Mouse (Mus musculus): ENCODE results near the gene Ncmap. TPM values are rescaled to one million over a fixed set of nuclear protein-coding genes. Genes with fewer than 3 reads are reported as not detected.
A peak's percentile ranks its signal among the peaks of the same experiment; 100 is the strongest.
"Not testable (repeated sequence)": the region's sequence is repeated elsewhere in the genome, so short reads cannot be mapped to it uniquely, and the experiment has no call there.

Gene Ncmap
- polyA plus RNA-seq, 1 experiment from 2014 or later, result not detected

DNA sequence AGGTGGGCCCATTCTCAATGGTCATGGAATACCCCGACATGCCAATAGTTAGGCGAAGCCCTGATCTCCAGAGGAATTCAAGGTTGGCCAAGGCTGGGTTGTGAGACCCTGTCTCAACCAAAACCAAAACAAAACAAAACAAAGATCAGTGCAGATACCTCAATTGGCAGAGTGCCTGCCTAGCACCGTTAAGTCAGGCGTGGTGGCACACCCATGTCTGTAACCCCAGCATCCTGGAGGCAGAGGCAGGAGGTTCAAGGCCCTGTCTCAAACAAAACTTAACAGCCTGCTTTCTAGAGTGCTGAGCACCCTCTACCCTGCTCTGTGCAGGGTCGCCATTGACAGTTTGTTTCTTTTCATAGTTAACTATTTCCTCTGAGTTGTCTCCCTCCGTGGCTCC lies 7.0 kb downstream of the Ncmap start:
- H3K79me2 ChIP-seq (ENCODE audit: inconsistent target), result no peaks in the 10 kb centered on the region
- WGBS (ENCODE audit: missing documents), result 74% methylated on average over 6 of the region's 6 CpGs
- H3K36me3 ChIP-seq (ENCODE audit: inconsistent target), result no peaks in the 10 kb centered on the region
- H3K27ac ChIP-seq, result no peak overlapping the region
- H3K4me3 ChIP-seq (ENCODE audit: inconsistent target), result no peak overlapping the region

DNA sequence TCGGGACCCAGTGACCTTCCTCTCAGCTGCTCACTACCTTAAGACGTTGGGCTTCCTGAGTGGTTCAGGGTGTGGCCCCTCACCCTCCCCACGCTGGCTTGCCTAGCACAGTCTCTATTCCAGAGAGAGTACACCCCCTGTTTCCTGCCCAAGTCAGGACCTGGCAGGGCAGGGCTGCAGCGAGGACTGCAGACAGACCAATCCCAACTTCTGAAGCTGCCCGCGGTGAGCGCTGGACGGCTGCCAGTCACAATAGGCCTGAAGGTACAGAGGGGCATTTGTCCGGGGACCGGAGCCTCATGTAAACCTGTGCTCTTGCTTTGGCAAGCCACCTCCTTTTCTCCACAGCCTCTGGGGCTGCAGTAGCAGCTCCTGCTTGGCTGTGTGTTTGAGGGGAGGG lies 12.4 kb downstream of the Ncmap start:
- no peaks in the 10 kb centered on the region for H3K36me3 ChIP-seq (ENCODE audit: inconsistent target)
- 27% methylated on average over 5 of the region's 10 CpGs for WGBS (ENCODE audit: missing documents)
- no peaks in the 10 kb centered on the region for H3K79me2 ChIP-seq (ENCODE audit: inconsistent target)
- no peak overlapping the region for H3K4me3 ChIP-seq (ENCODE audit: inconsistent target)
- H3K27ac ChIP-seq, result no peak overlapping the region

DNA sequence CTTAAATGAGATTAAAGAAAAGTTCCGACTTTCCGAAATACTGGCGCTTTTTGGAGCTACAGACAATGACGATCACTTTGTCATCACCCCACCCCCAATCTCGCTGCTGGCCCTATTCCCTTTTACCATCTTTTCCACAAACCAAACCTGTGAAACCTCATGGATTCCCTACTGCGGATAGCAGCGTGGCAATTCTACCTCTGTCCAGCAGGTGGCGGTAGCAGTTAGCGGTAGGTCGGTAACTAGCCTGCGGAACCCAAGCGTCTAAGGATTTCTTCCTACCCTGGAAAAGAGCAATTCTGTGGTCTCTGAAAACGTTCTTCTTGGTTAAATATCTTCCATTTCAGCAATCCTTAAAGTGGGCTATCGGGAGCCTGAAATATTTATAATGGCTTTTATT lies 15.7 kb downstream of the Ncmap start:
- WGBS (ENCODE audit: missing documents), result 4% methylated on average over 14 of the region's 14 CpGs
- Histone ChIP-seq H3K36me3 (ENCODE audit: inconsistent target) (no peaks in the 10 kb centered on the region), H3K27ac (no peak overlapping the region), H3K4me3 (ENCODE audit: inconsistent target) (no peak overlapping the region), H3K79me2 (ENCODE audit: inconsistent target) (no peaks in the 10 kb centered on the region)

DNA sequence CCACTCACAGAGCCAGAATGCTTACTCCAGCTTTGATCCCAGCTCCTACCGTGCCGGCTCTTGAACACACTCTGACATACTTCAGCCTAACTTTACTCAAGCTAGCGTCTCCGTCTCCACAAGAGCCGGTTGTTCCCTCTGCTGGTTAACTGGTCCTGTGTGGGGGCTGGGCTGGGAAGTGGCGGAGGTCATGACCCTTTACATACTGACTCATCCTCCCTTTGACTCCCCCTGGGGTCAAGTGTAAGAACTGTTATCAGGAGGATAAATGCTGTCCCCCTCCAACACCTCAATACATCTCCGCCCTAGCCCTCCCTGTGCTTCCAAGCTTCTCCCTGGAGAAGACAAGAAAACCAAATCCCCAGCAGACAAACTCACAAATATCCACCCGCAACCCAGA lies 16.7 kb downstream of the Ncmap start:
- 70% methylated on average over 7 of the region's 8 CpGs for WGBS (ENCODE audit: missing documents)
- Histone ChIP-seq H3K4me3 (ENCODE audit: inconsistent target) (no peak overlapping the region), H3K36me3 (ENCODE audit: inconsistent target) (no peaks in the 10 kb centered on the region), H3K27ac (no peak overlapping the region), H3K79me2 (ENCODE audit: inconsistent target) (no peaks in the 10 kb centered on the region)

- no peak overlapping the region for H3K27ac ChIP-seq
- H3K36me3 ChIP-seq (ENCODE audit: inconsistent target), result no peaks in the 10 kb centered on the region
- H3K4me3 ChIP-seq (ENCODE audit: inconsistent target), result no peak overlapping the region
- 93% methylated on average over 11 of the region's 11 CpGs for WGBS (ENCODE audit: missing documents)
- no peaks in the 10 kb centered on the region for H3K79me2 ChIP-seq (ENCODE audit: inconsistent target)
Observed at GRCm38 (mm10) chr4:135377241-135377640, 20.8 kb downstream of the Ncmap start.

- H3K79me2 ChIP-seq (ENCODE audit: inconsistent target), result no peaks in the 10 kb centered on the region
- H3K4me3 ChIP-seq (ENCODE audit: inconsistent target), result no peak overlapping the region
- H3K27ac ChIP-seq, result no peak overlapping the region
- 84% methylated on average over 2 of the region's 3 CpGs for WGBS (ENCODE audit: missing documents)
- H3K36me3 ChIP-seq (ENCODE audit: inconsistent target), result no peaks in the 10 kb centered on the region
Observed at GRCm38 (mm10) chr4:135375444-135375843, 22.6 kb downstream of the Ncmap start.

- WGBS (ENCODE audit: missing documents), result 88% methylated on average over 5 of the region's 5 CpGs
- Histone ChIP-seq H3K79me2 (ENCODE audit: inconsistent target) (no peaks in the 10 kb centered on the region), H3K36me3 (ENCODE audit: inconsistent target) (no peaks in the 10 kb centered on the region), H3K27ac (no peak overlapping the region), H3K4me3 (ENCODE audit: inconsistent target) (no peak overlapping the region)
Observed at GRCm38 (mm10) chr4:135373299-135373698, 24.7 kb downstream of the Ncmap start.

- H3K27ac ChIP-seq, result no peak overlapping the region
- no peaks in the 10 kb centered on the region for H3K79me2 ChIP-seq (ENCODE audit: inconsistent target)
- 92% methylated on average over 11 of the region's 11 CpGs for WGBS (ENCODE audit: missing documents)
- H3K36me3 ChIP-seq (ENCODE audit: inconsistent target), result no peaks in the 10 kb centered on the region
- H3K4me3 ChIP-seq (ENCODE audit: inconsistent target), result no peak overlapping the region
Observed at GRCm38 (mm10) chr4:135370372-135370771, 27.7 kb downstream of the Ncmap start.

GRCm38 (mm10) chr4:135362828-135363227 lies 35.2 kb downstream of the Ncmap start:
- Histone ChIP-seq H3K36me3 (ENCODE audit: inconsistent target) (no peaks in the 10 kb centered on the region), H3K79me2 (ENCODE audit: inconsistent target) (no peaks in the 10 kb centered on the region)
- WGBS (ENCODE audit: missing documents), result 89% methylated on average over 6 of the region's 6 CpGs

GRCm38 (mm10) chr4:135361722-135362121 lies 36.3 kb downstream of the Ncmap start:
- Histone ChIP-seq H3K36me3 (ENCODE audit: inconsistent target) (no peaks in the 10 kb centered on the region), H3K4me3 (ENCODE audit: inconsistent target) (no peak overlapping the region), H3K79me2 (ENCODE audit: inconsistent target) (no peaks in the 10 kb centered on the region), H3K27ac (no peak overlapping the region)
- WGBS (ENCODE audit: missing documents), result 100% methylated on average over 6 of the region's 12 CpGs

More at GRCm38 (mm10) chr4:135362828-135363227, 35.2 kb downstream of the Ncmap start:
- H3K4me3 ChIP-seq (ENCODE audit: inconsistent target), result no peak overlapping the region
- H3K27ac ChIP-seq, result no peak overlapping the region

- no peaks in the 10 kb centered on the region for H3K36me3 ChIP-seq (ENCODE audit: inconsistent target)
- H3K4me3 ChIP-seq (ENCODE audit: inconsistent target), result no peak overlapping the region
- H3K79me2 ChIP-seq (ENCODE audit: inconsistent target), result no peaks in the 10 kb centered on the region
- no peak overlapping the region for H3K27ac ChIP-seq
- WGBS (ENCODE audit: missing documents), result 2% methylated on average over 6 of the region's 6 CpGs
Observed at GRCm38 (mm10) chr4:135358736-135359135, 39.3 kb downstream of the Ncmap start.

GRCm38 (mm10) chr4:135357221-135357920 lies 40.7 kb downstream of the Ncmap start:
- no peak overlapping the region for H3K27ac ChIP-seq
- no peak overlapping the region for H3K4me3 ChIP-seq (ENCODE audit: inconsistent target)
- peaks cover 2% of the 10 kb centered on the region for H3K79me2 ChIP-seq (ENCODE audit: inconsistent target)
- no peaks in the 10 kb centered on the region for H3K36me3 ChIP-seq (ENCODE audit: inconsistent target)
- 89% methylated on average over 11 of the region's 12 CpGs for WGBS (ENCODE audit: missing documents)

DNA sequence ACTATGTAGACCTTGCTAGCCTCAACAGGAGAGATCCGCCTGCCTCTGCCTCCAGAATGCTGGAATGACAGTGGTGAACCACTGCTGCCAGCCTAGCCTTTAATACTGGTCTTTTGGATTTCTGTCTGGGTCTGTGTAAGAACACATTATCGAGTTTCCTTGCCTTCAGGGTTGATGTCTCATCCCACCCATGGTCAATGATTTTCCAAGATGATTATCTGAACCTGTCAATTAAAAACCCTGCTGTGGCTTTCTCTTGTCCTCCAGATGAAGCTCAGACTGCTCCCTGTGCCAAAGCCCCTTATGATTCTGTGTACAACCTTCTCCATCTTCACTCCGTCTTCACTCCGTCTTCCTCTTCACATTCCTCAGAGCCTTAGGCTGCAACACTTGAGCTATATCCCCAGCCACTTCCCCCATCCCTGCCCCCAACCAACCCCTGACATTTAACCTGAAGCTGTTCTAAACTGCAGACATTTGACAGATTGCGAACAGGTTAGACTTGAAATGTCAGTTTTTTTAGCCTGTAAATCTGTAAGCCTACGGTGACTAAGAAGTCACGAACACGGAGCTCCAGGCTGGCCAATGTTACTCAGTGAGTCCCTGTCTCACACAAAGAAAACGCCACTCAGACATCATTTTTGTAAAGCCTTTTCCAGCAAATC lies 42.0 kb downstream of the Ncmap start:
- Histone ChIP-seq H3K79me2 (ENCODE audit: inconsistent target) (peaks cover 16% of the 10 kb centered on the region), H3K4me3 (ENCODE audit: inconsistent target) (no peak overlapping the region), H3K27ac (no peak overlapping the region), H3K36me3 (ENCODE audit: inconsistent target) (no peaks in the 10 kb centered on the region)
- 87% methylated on average over 8 of the region's 9 CpGs for WGBS (ENCODE audit: missing documents)

DNA sequence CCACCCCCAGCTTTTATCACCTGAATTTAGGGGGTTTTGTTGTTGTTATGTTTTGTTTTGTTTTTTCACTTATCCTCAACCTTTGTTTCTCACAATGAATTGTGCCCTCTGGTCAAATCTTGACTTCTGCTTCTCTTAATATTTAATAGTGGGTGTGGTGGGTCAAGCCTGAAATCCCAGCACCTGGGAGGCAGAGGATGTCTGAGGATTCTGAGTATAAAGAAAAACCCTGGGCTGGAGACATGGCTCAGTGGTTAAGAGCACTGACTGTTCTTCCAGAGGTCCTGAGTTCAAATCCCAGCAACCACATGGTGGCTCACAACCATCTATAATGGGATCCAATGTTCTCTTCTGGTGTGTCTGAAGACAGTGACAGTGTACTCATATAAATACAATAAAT lies 43.3 kb downstream of the Ncmap start:
- Histone ChIP-seq H3K27ac (peak overlapping the region; percentile 89), H3K79me2 (ENCODE audit: inconsistent target) (peaks cover 28% of the 10 kb centered on the region)
- H3K4me3 ChIP-seq (ENCODE audit: inconsistent target); H3K36me3 ChIP-seq (ENCODE audit: inconsistent target): not testable (repeated sequence)

GRCm38 (mm10) chr4:135353794-135354450 lies 44.1 kb downstream of the Ncmap start:
- 9% methylated on average over 12 of the region's 12 CpGs for WGBS (ENCODE audit: missing documents)
- Histone ChIP-seq H3K4me3 (ENCODE audit: inconsistent target) (peak overlapping the region; percentile 48), H3K36me3 (ENCODE audit: inconsistent target) (no peaks in the 10 kb centered on the region), H3K79me2 (ENCODE audit: inconsistent target) (peaks cover 37% of the 10 kb centered on the region), H3K27ac (peak overlapping the region; percentile 89)
